Mouse (Mus musculus): ENCODE results near the gene Tex30. TPM values are rescaled to one million over a fixed set of nuclear protein-coding genes. Genes with fewer than 3 reads are reported as not detected.

Tex30 gene
- total RNA-seq (2014; rRNA removed) (8.4 and 16.8 TPM in 2 replicates), polyA plus RNA-seq (2015; fragmentation: Nextera tagmentation; extraction: Ambion mirVana) (30.4 and 37.2 TPM in 2 replicates)

DNA sequence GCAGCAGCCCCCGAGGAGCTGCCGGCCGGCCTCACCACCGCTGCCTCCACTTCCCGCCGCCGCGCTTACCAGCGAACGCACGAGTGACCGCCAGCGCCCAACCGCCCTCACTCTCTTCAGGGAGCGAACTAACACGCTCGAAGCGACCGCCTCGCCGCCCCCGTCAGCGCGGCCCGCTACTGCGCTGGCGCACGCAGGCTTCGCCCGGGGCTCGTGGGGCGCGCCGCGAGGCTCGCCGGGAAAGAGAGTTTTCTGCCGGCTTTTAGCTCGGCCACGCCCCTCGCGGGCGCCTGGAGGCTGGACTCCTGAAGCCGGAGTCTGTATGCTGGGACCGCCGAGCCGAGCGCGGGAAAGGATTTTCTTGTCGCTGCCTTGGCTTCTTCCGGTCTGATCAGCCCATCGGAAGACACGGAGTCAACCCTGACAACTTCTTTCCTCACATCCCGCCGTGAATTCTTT, at the start of gene Tex30:
Gene Tex30 (minus strand): TSS at position 183 of the 459 bp plus-strand sequence.
- Histone ChIP-seq H3K4me2 (ENCODE audit: low read depth, low read length, poor library complexity, severe bottlenecking) (peak within 1 kb of the TSS; percentile 71), H3K4me1 (ENCODE audit: insufficient read depth, low read length) (no peaks in the 10 kb centered on the region; the same call in 1 of the 2 replicates), H3K27me3 (ENCODE audit: insufficient read depth, low read length) (no peaks in the 10 kb centered on the region), H3K27ac (ENCODE audit: low read depth, low read length) (peak within 1 kb of the TSS; percentile 62; the same call in 1 of the 2 replicates), H3K9ac (replicated peaks; ENCODE audit: low read length, poor library complexity, severe bottlenecking) (peak within 1 kb of the TSS; percentile 68), H3K9me3 (ENCODE audit: low read length) (no peaks in the 10 kb centered on the region), H3K36me3 (ENCODE audit: insufficient read depth, low read length) (no peaks in the 10 kb centered on the region), H3K4me3 (ENCODE audit: low read depth, low read length) (peak within 1 kb of the TSS; percentile 85)
- WGBS, result under 1% methylated on average over 55 of the region's 55 CpGs
- TF ChIP-seq CTCF (IDR thresholded peaks at IDR 0.05), result 0 out of 2 replicates have a peak, but pooled peaks have one; percentile 10
- peak; percentile 98 for ATAC-seq (ENCODE audit: low FRiP score)
- peak; percentile 98 for DNase-seq (ENCODE audit: low spot score)

- no peak for ATAC-seq (ENCODE audit: low FRiP score)
- Histone ChIP-seq H3K9me3 (ENCODE audit: low read length) (no peaks in the 10 kb centered on the region), H3K4me1 (ENCODE audit: insufficient read depth, low read length) (no peaks in the 10 kb centered on the region), H3K27ac (ENCODE audit: low read depth, low read length) (no peak overlapping the region), H3K4me2 (ENCODE audit: low read depth, low read length, poor library complexity, severe bottlenecking) (peak overlapping the region; percentile 69), H3K27me3 (ENCODE audit: insufficient read depth, low read length) (no peaks in the 10 kb centered on the region), H3K9ac (replicated peaks; ENCODE audit: low read length, poor library complexity, severe bottlenecking) (0 out of 2 replicates have a peak overlapping the region, but pooled peaks have one; percentile 24), H3K4me3 (ENCODE audit: low read depth, low read length) (peak overlapping the region; percentile 91), H3K36me3 (ENCODE audit: insufficient read depth, low read length) (peaks cover 6% of the 10 kb centered on the region; the same call in 1 of the 2 replicates)
- peak; percentile 8 for DNase-seq (ENCODE audit: low spot score)
- peak; percentile 50 for TF ChIP-seq CTCF (IDR thresholded peaks at IDR 0.05)
- 24% methylated on average over 6 of the region's 6 CpGs for WGBS
These were observed 46.5 kb upstream of the Tex30 start for GRCm38 (mm10) chr1:44148706-44149105.

DNA sequence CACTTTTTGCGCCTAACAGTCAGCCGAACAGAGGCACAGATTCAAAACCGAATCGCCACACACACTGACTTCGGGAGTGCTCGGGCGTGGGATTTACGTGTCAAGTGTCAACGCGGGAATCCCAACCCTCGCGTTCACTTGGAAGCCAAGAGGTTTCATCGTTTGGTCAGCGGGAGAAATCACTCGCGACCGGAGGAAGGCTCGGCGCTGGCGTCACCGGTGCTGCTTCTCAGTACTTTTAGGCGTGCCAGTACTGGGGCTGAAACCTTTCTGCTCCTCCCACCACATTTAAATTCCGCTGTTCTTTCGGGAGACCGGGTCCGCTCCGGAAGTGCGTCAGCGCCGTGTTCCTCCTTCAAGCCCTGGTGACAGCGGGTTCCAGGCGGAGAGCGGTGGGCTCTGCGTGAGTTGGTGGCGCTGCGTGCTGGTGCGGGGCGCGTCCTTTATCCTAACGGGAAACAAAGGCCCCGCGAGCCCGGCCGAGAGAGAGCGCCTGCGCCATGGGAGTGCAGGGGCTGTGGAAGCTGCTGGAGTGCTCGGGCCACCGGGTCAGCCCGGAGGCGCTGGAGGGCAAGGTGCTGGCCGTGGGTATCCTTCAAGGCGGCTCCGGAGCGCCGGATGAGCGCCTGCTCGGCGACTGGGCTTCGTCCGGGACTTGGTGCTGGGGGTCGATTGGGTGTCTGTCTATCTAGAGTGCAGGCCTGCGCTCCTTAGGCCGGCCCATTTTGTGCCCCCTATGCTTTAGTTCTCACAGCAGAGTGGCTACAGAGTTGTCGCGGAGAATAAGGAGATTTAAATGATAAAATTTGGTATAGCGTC, 45.5 kb upstream of the Tex30 start, which contains the start of gene Ercc5:
Gene Ercc5 (plus strand): TSS at position 182 of the 819 bp plus-strand sequence.
- peak; percentile 94 for DNase-seq (ENCODE audit: low spot score)
- Histone ChIP-seq H3K4me3 (ENCODE audit: low read depth, low read length) (peak within 1 kb of the TSS; percentile 91), H3K4me1 (ENCODE audit: insufficient read depth, low read length) (no peaks in the 10 kb centered on the region), H3K9ac (replicated peaks; ENCODE audit: low read length, poor library complexity, severe bottlenecking) (peak within 1 kb of the TSS; percentile 97), H3K4me2 (ENCODE audit: low read depth, low read length, poor library complexity, severe bottlenecking) (peak within 1 kb of the TSS; percentile 69), H3K27ac (ENCODE audit: low read depth, low read length) (peak within 1 kb of the TSS; percentile 97), H3K36me3 (ENCODE audit: insufficient read depth, low read length) (peaks cover 10% of the 10 kb centered on the region), H3K9me3 (ENCODE audit: low read length) (no peaks in the 10 kb centered on the region), H3K27me3 (ENCODE audit: insufficient read depth, low read length) (no peaks in the 10 kb centered on the region)
- peak; percentile 94 for ATAC-seq (ENCODE audit: low FRiP score)
- WGBS, result under 1% methylated on average over 62 of the region's 66 CpGs
- TF ChIP-seq CTCF (IDR thresholded peaks at IDR 0.05), result no peak; the same call in 1 of the 2 replicates

GRCm38 (mm10) chr1:44142747-44143146, 40.5 kb upstream of the Tex30 start:
- DNase-seq (ENCODE audit: low spot score), result no peak
- 89% methylated on average over 5 of the region's 5 CpGs for WGBS

DNA sequence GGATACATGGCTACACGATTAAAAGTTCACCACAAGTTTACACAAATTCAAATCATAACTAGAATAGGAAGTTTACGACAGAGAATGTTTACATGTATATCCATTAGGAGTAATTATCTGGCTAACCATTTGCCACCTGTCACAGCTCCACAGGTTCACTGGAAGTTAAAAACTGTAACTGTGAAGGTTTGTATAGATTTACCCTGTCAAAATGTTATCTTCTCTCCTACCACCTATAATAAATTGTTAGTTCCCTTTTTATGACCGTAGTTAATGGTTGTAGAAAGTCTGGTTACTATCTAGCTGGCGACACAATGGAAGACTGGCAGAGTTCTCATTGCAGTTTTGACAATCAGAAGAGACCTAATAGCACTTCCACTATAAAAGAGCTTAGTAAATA, 38.0 kb upstream of the Tex30 start:
- Histone ChIP-seq H3K9ac (replicated peaks; ENCODE audit: low read length, poor library complexity, severe bottlenecking) (no peak overlapping the region), H3K4me2 (ENCODE audit: low read depth, low read length, poor library complexity, severe bottlenecking) (no peak overlapping the region), H3K4me3 (ENCODE audit: low read depth, low read length) (no peak overlapping the region), H3K27me3 (ENCODE audit: insufficient read depth, low read length) (no peaks in the 10 kb centered on the region), H3K36me3 (ENCODE audit: insufficient read depth, low read length) (peaks cover 41% of the 10 kb centered on the region), H3K4me1 (ENCODE audit: insufficient read depth, low read length) (no peaks in the 10 kb centered on the region), H3K27ac (ENCODE audit: low read depth, low read length) (no peak overlapping the region), H3K9me3 (ENCODE audit: low read length) (no peaks in the 10 kb centered on the region)
- 87% methylated on average over 4 of the region's 4 CpGs for WGBS
- no peak for TF ChIP-seq CTCF (IDR thresholded peaks at IDR 0.05)
- DNase-seq (ENCODE audit: low spot score), result no peak
- no peak for ATAC-seq (ENCODE audit: low FRiP score)

More at GRCm38 (mm10) chr1:44142747-44143146, 40.5 kb upstream of the Tex30 start:
- H3K9me3 ChIP-seq (ENCODE audit: low read length), result no peaks in the 10 kb centered on the region
- H3K4me3 ChIP-seq (ENCODE audit: low read depth, low read length), result no peak overlapping the region
- no peak overlapping the region for H3K27ac ChIP-seq (ENCODE audit: low read depth, low read length)
- H3K4me2 ChIP-seq (ENCODE audit: low read depth, low read length, poor library complexity, severe bottlenecking), result no peak overlapping the region
- H3K27me3 ChIP-seq (ENCODE audit: insufficient read depth, low read length), result no peaks in the 10 kb centered on the region
- no peaks in the 10 kb centered on the region for H3K4me1 ChIP-seq (ENCODE audit: insufficient read depth, low read length)
- peaks cover 28% of the 10 kb centered on the region for H3K36me3 ChIP-seq (ENCODE audit: insufficient read depth, low read length)
- TF ChIP-seq CTCF (IDR thresholded peaks at IDR 0.05), result no peak
- no peak for ATAC-seq (ENCODE audit: low FRiP score)
- no peak overlapping the region for H3K9ac ChIP-seq (replicated peaks; ENCODE audit: low read length, poor library complexity, severe bottlenecking)

Measured in midbrain, postnatal 0 days (tissue).